Mouse (Mus musculus) intestine, embryonic 15.5 days (tissue): ENCODE measurements at regions not wholly inside any gene's neighbourhood (a gene's known extent, or its start where the extent isn't known, plus 50 kb on each side); places are given as distances from the start of the nearest gene placed in this dataset.

Source experiments
- ATAC-seq: fragments of 200-750 bp; cut with Nextera tagmentation; 2 replicates; pipeline ENCODE4 v1.8.0; 2017; ENCODE audit warnings: moderate TSS enrichment, moderate library complexity
- H3K27ac ChIP-seq: fragments of 300-500 bp; sonication (generic); 2 replicates; pipeline ENCODE4 v1.5.1; 2015; ENCODE audit warnings: mild to moderate bottlenecking, inconsistent platforms
- H3K27me3 ChIP-seq: fragments of 300-500 bp; sonication (generic); replicated peaks from 2 replicates; pipeline ENCODE4 v1.6.1; 2015; ENCODE audit warnings: inconsistent platforms
- H3K36me3 ChIP-seq: fragments of 300-500 bp; sonication (generic); 2 replicates; pipeline ENCODE4 v1.6.1; 2015; ENCODE audit warnings: inconsistent platforms
- H3K4me1 ChIP-seq: fragments of 300-500 bp; sonication (generic); replicated peaks from 2 replicates; pipeline ENCODE4 v1.6.1; 2015; ENCODE audit warnings: inconsistent platforms
- H3K4me2 ChIP-seq: fragments of 300-500 bp; sonication (generic); replicated peaks from 2 replicates; pipeline ENCODE4 v1.6.1; 2015; ENCODE audit warnings: mild to moderate bottlenecking, inconsistent platforms
- H3K4me3 ChIP-seq: fragments of 300-500 bp; sonication (generic); replicated peaks from 2 replicates; pipeline ENCODE4 v1.5.1; 2015; ENCODE audit warnings: inconsistent platforms
- H3K9ac ChIP-seq: fragments of 300-500 bp; sonication (generic); 2 replicates; pipeline ENCODE4 v1.6.1; 2015; ENCODE audit warnings: inconsistent platforms
- H3K9me3 ChIP-seq: fragments of 300-500 bp; sonication (generic); 2 replicates; pipeline ENCODE4 v1.6.1; 2016; ENCODE audit warnings: inconsistent platforms
- WGBS: fragments of 180-500 bp; shearing (Covaris S2); methylation state at CpG from one replicate; pipeline ENCODE4 v1.1.7; 2015; 5-methylcytosine and 5-hydroxymethylcytosine counted together

GRCm38 (mm10) chr4:35417866-35418265 lies 191.9 kb upstream of the C9orf72 start:
- 52% methylated on average over 3 of the region's 3 CpGs for WGBS
- ATAC-seq, result 0 out of 2 replicates have a peak, but pooled peaks have one; percentile 28
- H3K27ac ChIP-seq, result no peak overlapping the region
- H3K36me3 ChIP-seq, result no peaks in the 10 kb centered on the region
- no peaks in the 10 kb centered on the region for H3K27me3 ChIP-seq
- no peak overlapping the region for H3K9ac ChIP-seq
- no peak overlapping the region for H3K4me3 ChIP-seq
- H3K4me2 ChIP-seq, result no peak overlapping the region
- H3K9me3 ChIP-seq, result no peaks in the 10 kb centered on the region
- H3K4me1 ChIP-seq, result no peaks in the 10 kb centered on the region

DNA sequence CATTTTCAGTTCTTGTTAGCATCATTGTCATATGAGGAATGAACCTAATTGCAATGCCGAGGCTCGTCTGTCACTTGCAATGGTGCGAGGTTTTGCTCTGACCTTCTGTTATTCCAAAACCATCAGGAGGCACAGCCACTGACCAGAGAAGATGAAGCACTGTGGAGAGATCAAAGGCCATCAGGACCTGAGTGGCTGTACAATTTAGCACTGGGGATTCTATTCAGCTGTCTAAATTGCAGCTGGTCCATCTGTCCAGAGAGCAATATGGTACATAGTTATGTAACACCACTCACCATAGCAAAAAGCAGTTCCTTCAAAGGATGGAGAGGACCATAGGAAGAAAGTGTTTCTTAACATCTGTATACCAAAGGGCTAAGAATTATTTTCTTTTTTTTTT lies 187.5 kb upstream of the C9orf72 start:
- Histone ChIP-seq H3K4me2 (no peak overlapping the region), H3K27me3 (no peaks in the 10 kb centered on the region), H3K9me3 (no peaks in the 10 kb centered on the region), H3K9ac (no peak overlapping the region), H3K36me3 (no peaks in the 10 kb centered on the region), H3K4me3 (no peak overlapping the region), H3K4me1 (no peaks in the 10 kb centered on the region), H3K27ac (no peak overlapping the region)
- WGBS, result 74% methylated on average over 3 of the region's 3 CpGs
- ATAC-seq, result no peak

DNA sequence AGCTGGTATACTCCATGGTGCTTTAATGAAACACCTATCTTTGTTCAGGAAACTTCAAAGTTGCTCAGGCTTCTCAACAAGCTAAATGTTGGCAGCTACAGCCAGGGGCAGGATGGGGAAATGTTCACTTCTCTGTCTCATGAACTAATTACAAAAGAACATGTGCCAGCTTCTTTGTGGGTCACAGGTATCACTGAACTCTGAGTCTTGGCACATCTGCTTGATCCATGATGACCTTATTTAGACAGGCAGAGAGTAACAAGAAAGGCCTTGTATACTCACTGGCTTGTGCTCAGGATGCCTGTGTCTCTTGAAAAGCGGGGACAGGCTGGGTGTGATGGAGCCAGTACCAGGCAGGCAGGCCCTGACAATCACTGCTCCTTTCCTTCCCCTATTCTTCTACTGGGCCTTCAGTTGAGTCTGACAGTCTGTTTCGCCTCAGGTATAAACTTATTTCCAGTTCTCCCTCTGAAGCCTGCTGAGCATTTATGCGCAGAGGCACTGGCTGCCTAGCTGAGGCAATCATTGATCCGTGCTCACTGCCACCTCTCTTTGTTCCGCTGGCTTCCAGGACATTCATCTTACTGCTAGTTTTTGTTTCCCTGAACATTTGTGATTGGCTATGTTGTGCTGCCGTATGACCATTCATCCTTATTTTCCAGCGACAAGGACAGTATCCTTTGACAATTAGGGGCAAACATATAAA lies 179.5 kb upstream of the C9orf72 start:
- no peaks in the 10 kb centered on the region for H3K9me3 ChIP-seq
- no peaks in the 10 kb centered on the region for H3K4me1 ChIP-seq
- no peak overlapping the region for H3K27ac ChIP-seq
- H3K36me3 ChIP-seq, result no peaks in the 10 kb centered on the region
- no peak overlapping the region for H3K4me2 ChIP-seq
- WGBS, result 78% methylated on average over 7 of the region's 7 CpGs
- no peak for ATAC-seq
- no peaks in the 10 kb centered on the region for H3K27me3 ChIP-seq
- H3K4me3 ChIP-seq, result no peak overlapping the region
- no peak overlapping the region for H3K9ac ChIP-seq

DNA sequence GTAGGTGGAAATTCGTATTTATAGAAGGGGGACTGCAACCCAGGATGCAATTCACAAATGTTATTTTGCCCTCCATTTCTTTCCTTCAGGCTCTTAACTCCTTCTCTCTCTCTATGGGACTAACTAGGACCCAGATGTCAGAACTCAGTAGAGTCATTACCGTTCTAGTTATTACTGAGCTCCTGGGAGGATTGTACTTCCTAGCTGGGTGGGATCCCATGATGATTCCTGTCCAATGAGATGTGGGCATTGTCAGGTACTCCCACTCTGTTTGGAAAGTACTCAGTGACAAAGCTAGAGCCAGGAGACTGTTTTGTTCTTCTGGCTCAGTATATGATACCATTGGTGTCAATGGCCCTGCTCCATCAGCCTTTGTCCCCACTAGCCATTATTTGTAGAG lies 178.1 kb upstream of the C9orf72 start:
- Histone ChIP-seq H3K27ac (no peak overlapping the region), H3K9ac (no peak overlapping the region), H3K36me3 (no peaks in the 10 kb centered on the region), H3K9me3 (no peaks in the 10 kb centered on the region), H3K27me3 (no peaks in the 10 kb centered on the region), H3K4me2 (no peak overlapping the region), H3K4me3 (no peak overlapping the region), H3K4me1 (no peaks in the 10 kb centered on the region)
- no peak for ATAC-seq
- 83% methylated on average over 2 of the region's 2 CpGs for WGBS

- H3K4me3 ChIP-seq, result no peak overlapping the region
- no peak overlapping the region for H3K4me2 ChIP-seq
- no peaks in the 10 kb centered on the region for H3K4me1 ChIP-seq
- no peak overlapping the region for H3K27ac ChIP-seq
- no peak overlapping the region for H3K9ac ChIP-seq
- no peaks in the 10 kb centered on the region for H3K36me3 ChIP-seq
- H3K9me3 ChIP-seq, result no peaks in the 10 kb centered on the region
- H3K27me3 ChIP-seq, result no peaks in the 10 kb centered on the region
- 50% methylated on average over 6 of the region's 6 CpGs for WGBS
- no peak for ATAC-seq
These were observed 177.6 kb upstream of the C9orf72 start for GRCm38 (mm10) chr4:35403594-35403993.

GRCm38 (mm10) chr4:35402376-35403133 lies 176.6 kb upstream of the C9orf72 start:
- no peak overlapping the region for H3K9ac ChIP-seq
- H3K27ac ChIP-seq, result no peak overlapping the region
- 76% methylated on average over 9 of the region's 9 CpGs for WGBS
- H3K4me2 ChIP-seq, result no peak overlapping the region
- H3K36me3 ChIP-seq, result no peaks in the 10 kb centered on the region
- H3K27me3 ChIP-seq, result no peaks in the 10 kb centered on the region
- H3K9me3 ChIP-seq, result no peaks in the 10 kb centered on the region
- no peak overlapping the region for H3K4me3 ChIP-seq
- no peaks in the 10 kb centered on the region for H3K4me1 ChIP-seq
- no peak for ATAC-seq

- no peak overlapping the region for H3K4me3 ChIP-seq
- no peak overlapping the region for H3K27ac ChIP-seq
- no peaks in the 10 kb centered on the region for H3K36me3 ChIP-seq
- no peak for ATAC-seq
- H3K27me3 ChIP-seq, result no peaks in the 10 kb centered on the region
- no peak overlapping the region for H3K9ac ChIP-seq
- H3K4me2 ChIP-seq, result no peak overlapping the region
- H3K9me3 ChIP-seq, result no peaks in the 10 kb centered on the region
- H3K4me1 ChIP-seq, result no peaks in the 10 kb centered on the region
- 74% methylated on average over 4 of the region's 4 CpGs for WGBS
These were observed 175.8 kb upstream of the C9orf72 start for GRCm38 (mm10) chr4:35401783-35402182.

DNA sequence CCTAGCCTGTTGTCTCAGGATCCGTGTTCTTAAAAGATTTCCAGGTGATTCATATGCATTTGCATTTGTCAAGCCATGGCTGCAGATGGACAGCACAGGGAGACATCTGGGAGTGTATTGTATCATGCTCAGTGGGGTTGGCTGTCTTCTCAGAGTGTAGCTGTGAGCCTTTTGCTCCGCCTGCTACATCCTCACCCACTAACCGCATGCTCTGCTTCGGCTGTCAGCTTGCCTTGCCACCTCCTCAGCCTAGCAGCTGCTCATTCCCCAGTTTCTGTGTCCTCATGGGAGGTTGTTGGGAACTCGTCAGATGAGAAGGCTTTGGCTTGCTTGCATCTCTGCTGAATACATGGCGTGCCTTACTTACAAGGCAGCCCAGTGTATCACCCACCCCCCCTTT lies 174.5 kb upstream of the C9orf72 start:
- no peaks in the 10 kb centered on the region for H3K27me3 ChIP-seq
- no peaks in the 10 kb centered on the region for H3K4me1 ChIP-seq
- no peak overlapping the region for H3K4me2 ChIP-seq
- ATAC-seq, result no peak
- no peaks in the 10 kb centered on the region for H3K9me3 ChIP-seq
- no peak overlapping the region for H3K27ac ChIP-seq
- no peak overlapping the region for H3K4me3 ChIP-seq
- WGBS, result 87% methylated on average over 6 of the region's 6 CpGs
- H3K36me3 ChIP-seq, result no peaks in the 10 kb centered on the region
- no peak overlapping the region for H3K9ac ChIP-seq

DNA sequence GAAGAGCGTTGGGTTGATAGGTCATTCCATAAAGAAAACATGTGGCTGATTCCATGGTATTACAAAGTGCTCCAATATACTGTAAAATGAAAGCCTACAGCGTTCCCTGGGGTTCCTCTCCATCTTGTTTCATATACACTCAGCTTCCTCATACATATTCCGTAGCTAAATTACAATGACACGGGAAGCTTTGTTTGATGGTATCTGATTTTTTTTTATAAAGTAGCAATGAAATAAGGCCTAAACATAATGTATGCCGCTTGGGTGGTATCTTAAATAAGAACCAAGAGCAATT lies 169.6 kb upstream of the C9orf72 start:
- H3K9ac ChIP-seq, result no peak overlapping the region
- H3K4me1 ChIP-seq, result no peaks in the 10 kb centered on the region
- no peak overlapping the region for H3K27ac ChIP-seq
- no peaks in the 10 kb centered on the region for H3K36me3 ChIP-seq
- H3K9me3 ChIP-seq, result no peaks in the 10 kb centered on the region
- no peak overlapping the region for H3K4me3 ChIP-seq
- H3K27me3 ChIP-seq, result no peaks in the 10 kb centered on the region
- 88% methylated on average over 5 of the region's 5 CpGs for WGBS
- no peak for ATAC-seq
- H3K4me2 ChIP-seq, result no peak overlapping the region

- H3K4me3 ChIP-seq, result no peak overlapping the region
- no peak overlapping the region for H3K9ac ChIP-seq
- H3K27me3 ChIP-seq, result no peaks in the 10 kb centered on the region
- H3K36me3 ChIP-seq, result no peaks in the 10 kb centered on the region
- no peak for ATAC-seq
- H3K27ac ChIP-seq, result no peak overlapping the region
- H3K4me2 ChIP-seq, result no peak overlapping the region
- 53% methylated on average over 16 of the region's 16 CpGs for WGBS
- no peaks in the 10 kb centered on the region for H3K9me3 ChIP-seq
- H3K4me1 ChIP-seq, result no peaks in the 10 kb centered on the region
These were observed 169.0 kb upstream of the C9orf72 start for GRCm38 (mm10) chr4:35394821-35395582.

- 66% methylated on average over 4 of the region's 4 CpGs for WGBS
- no peak for ATAC-seq
These were observed 149.8 kb upstream of the C9orf72 start for GRCm38 (mm10) chr4:35375791-35376190.

DNA sequence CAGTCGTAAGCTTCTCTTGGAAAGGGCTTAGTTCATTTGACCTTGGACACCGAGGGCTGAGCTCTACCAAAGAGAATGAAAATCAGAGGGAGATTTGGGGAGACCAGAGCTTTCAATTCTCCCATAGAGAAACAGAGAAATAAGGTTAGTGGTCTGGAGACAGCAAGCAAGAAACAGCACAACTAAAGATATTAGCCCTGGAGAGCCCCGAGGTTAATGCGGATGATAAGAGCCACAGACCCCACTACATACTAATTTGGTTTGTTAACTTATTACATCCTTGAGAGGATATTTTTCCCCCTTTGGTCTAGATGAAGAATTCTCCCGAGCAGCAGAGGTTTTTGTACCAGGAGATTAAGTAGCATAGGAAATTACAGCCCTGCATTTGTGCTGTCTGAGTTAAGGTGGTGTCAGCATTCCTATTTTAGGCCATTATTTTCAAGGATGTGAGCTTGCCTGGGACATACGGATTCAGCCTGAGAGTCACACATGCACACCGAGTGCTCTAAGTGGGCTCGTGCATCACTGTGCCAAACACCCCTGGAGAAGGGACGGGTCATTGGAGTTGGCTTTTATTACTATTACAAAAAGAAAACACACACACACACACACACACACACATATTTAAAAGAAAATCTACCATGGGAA lies 147.4 kb upstream of the C9orf72 start:
- ATAC-seq, result no peak
- Histone ChIP-seq H3K27me3 (no peaks in the 10 kb centered on the region), H3K4me3 (no peak overlapping the region), H3K9me3 (no peaks in the 10 kb centered on the region), H3K4me2 (no peak overlapping the region), H3K36me3 (no peaks in the 10 kb centered on the region), H3K4me1 (no peaks in the 10 kb centered on the region), H3K27ac (no peak overlapping the region), H3K9ac (no peak overlapping the region)
- 54% methylated on average over 9 of the region's 9 CpGs for WGBS

More at GRCm38 (mm10) chr4:35375791-35376190, 149.8 kb upstream of the C9orf72 start:
- Histone ChIP-seq H3K4me1 (no peaks in the 10 kb centered on the region), H3K4me2 (no peak overlapping the region), H3K9ac (no peak overlapping the region), H3K27ac (no peak overlapping the region), H3K9me3 (no peaks in the 10 kb centered on the region), H3K27me3 (no peaks in the 10 kb centered on the region), H3K4me3 (no peak overlapping the region), H3K36me3 (no peaks in the 10 kb centered on the region)
